Mouse (Mus musculus) subcutaneous adipose tissue, adult 2 months (tissue): ENCODE data around the gene Gm3685. TPM values are rescaled to one million over a fixed set of nuclear protein-coding genes. Genes with fewer than 3 reads are reported as not detected.

Experiments
- polyA plus RNA-seq: library from polyadenylated mRNA; depleted of rRNA; stranded (reverse); fragments of >200 nt; gene quantifications from 2 replicates; pipeline ENCODE4 v1.2.3, GENCODE M21; 2012; ENCODE audit warnings: low replicate concordance; rRNA removed

The Gm3685 gene
- not detected in 2 replicates for polyA plus RNA-seq

DNA sequence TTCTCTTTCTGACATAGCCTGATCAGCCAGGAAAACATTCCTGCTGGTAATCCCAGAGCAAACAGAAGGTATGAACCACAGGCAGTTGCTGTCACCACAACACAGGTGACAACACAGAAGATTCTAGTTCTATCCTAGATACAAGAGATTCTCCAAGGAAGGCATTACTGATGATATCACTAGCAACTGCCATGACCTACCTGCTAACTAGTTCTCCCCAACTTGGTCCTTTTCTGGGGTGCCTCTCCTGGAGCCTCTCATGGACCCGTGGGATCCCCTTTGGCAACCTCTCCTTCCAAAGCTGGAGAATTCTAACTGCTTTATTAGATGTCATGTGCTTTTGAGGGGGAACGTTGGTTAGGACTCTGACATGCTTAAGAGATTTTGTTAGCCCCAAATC, at the start of gene Gm3685:
Gene Gm3685, minus strand, starts transcription at position 101 of the 400 bp plus-strand sequence.

DNA sequence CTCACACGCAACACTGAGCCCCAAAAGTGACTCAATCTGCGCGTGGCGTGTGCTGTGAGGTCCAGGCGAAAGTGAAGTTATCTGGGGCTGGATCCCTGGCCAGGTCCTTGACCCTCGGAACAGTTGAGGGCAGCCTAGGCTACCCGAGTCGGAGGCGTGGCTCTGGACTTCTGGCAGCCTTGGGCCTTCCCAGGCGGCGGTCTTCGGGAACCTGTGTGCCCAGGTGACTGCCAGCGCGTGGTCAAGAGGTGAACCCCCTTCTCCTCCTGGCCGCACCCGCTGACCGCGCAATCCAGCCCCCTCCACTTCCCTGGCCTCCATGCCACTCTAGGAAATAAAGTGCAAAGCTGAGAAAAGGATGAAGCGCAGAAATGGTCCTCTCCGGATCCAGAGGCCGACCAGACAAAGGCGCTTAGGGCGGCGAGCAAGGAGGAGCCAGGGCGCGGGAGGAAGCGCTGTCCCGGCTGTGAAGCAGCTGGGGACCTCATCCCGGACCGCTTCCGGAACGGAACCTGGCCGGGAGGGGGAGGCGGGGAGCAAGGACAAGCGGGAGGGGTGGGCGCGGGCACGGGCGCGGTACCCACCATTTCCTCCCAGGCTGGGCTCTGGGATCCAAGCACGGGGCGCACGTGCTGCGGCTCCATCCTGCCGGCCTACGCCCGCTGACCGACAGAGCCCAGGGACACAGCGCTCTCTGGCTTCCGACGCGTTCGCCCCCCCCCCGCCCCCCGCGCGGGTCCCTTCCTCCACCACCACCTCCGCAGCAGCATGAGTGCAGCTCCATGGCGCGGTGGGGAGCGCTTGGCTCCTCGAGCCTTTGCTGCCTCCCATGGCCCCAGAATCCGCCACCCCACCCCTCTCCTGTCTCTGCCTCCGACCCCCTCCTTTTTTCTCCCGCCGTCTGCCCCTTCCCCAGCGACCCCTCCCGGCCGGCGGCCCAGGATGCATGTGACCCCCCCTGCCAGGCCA, 17.7 kb downstream of the Gm3685 start, which contains the start of gene Gm10406:
Gene Gm10406, minus strand, starts transcription at position 669 of the 969 bp plus-strand sequence.

Other genes starting within 250 kb of the Gm3685 start
- gene Gm3642, start 204.7 kb downstream of the Gm3685 start, polyA plus RNA-seq: not detected in 2 replicates
- gene Gm3667, start 155.0 kb downstream of the Gm3685 start, polyA plus RNA-seq: 0.06 and 0.11 TPM in 2 replicates
- gene Gm6356, start 71.2 kb downstream of the Gm3685 start, polyA plus RNA-seq: not detected in 2 replicates
- gene Gm10406, start 17.5 kb downstream of the Gm3685 start, polyA plus RNA-seq: 1.0 TPM in 1 of 2 replicates, not detected in the other
- gene Gm3696, start 55.7 kb upstream of the Gm3685 start, polyA plus RNA-seq: 0.12 and 0.23 TPM in 2 replicates
- not detected in 2 replicates for gene Gm6676, start 80.4 kb upstream of the Gm3685 start, polyA plus RNA-seq
- 0.09 and 0.64 TPM in 2 replicates for gene Gm3512, start 129.6 kb upstream of the Gm3685 start, polyA plus RNA-seq
- gene Gm16434, start 149.6 kb upstream of the Gm3685 start, polyA plus RNA-seq: not detected in 2 replicates
- gene Gm3727, start 219.7 kb upstream of the Gm3685 start, polyA plus RNA-seq: not detected in 2 replicates